Comparison of ENCODE assay signal across 8 mouse cellular contexts in genomic region chr6:52174968-52175751, GRCm38 (mm10). TPM values are rescaled to one million over a fixed set of nuclear protein-coding genes. Genes with fewer than 3 reads are reported as not detected.
DNase-seq lines count a peak whose midpoint lies in the region; ATAC-seq lines count a peak whose summit lies in the region.

No protein-coding gene starts in this region.

- H3K27ac ChIP-seq in midbrain, embryonic 11.5 days (ENCODE audit: low read depth, low read length), result no peak overlapping the region
- no peak overlapping the region for H3K27ac ChIP-seq in midbrain, embryonic 13.5 days
- H3K27ac ChIP-seq in hindbrain, embryonic 12.5 days, result peak overlapping the region; percentile 98
- H3K27ac ChIP-seq in limb, embryonic 15.5 days, result peak overlapping the region; percentile 38; the same call in 1 of the 2 replicates

- no peak overlapping the region for H3K9ac ChIP-seq in midbrain, embryonic 11.5 days (ENCODE audit: low read length)
- H3K9ac ChIP-seq in midbrain, embryonic 13.5 days (replicated peaks), result no peak overlapping the region
- peak overlapping the region; percentile 89 for H3K9ac ChIP-seq in hindbrain, embryonic 12.5 days
- H3K9ac ChIP-seq in limb, embryonic 15.5 days, result peak overlapping the region; percentile 27; the same call in 1 of the 2 replicates

- H3K4me2 ChIP-seq in midbrain, embryonic 11.5 days, result no peak overlapping the region
- H3K4me2 ChIP-seq in midbrain, embryonic 13.5 days (replicated peaks), result no peak overlapping the region
- peak overlapping the region; percentile 88 for H3K4me2 ChIP-seq in hindbrain, embryonic 12.5 days (replicated peaks)
- peak overlapping the region; percentile 53 for H3K4me2 ChIP-seq in limb, embryonic 15.5 days

- no peaks in the 10 kb centered on the region for H3K9me3 ChIP-seq in midbrain, embryonic 11.5 days (ENCODE audit: control insufficient read depth, low read length)
- no peaks in the 10 kb centered on the region for H3K9me3 ChIP-seq in midbrain, embryonic 13.5 days
- H3K9me3 ChIP-seq in hindbrain, embryonic 12.5 days (replicated peaks), result no peaks in the 10 kb centered on the region
- no peaks in the 10 kb centered on the region for H3K9me3 ChIP-seq in limb, embryonic 15.5 days

- H3K27me3 ChIP-seq in midbrain, embryonic 11.5 days (ENCODE audit: control insufficient read depth, insufficient read depth, low read length), result peaks cover 98% of the 10 kb centered on the region
- peaks cover 99% of the 10 kb centered on the region for H3K27me3 ChIP-seq in midbrain, embryonic 13.5 days
- H3K27me3 ChIP-seq in hindbrain, embryonic 12.5 days, result peaks cover 95% of the 10 kb centered on the region
- peaks cover 78% of the 10 kb centered on the region for H3K27me3 ChIP-seq in limb, embryonic 15.5 days

- no peaks in the 10 kb centered on the region for H3K36me3 ChIP-seq in midbrain, embryonic 11.5 days (ENCODE audit: control insufficient read depth, insufficient read depth, low read length)
- H3K36me3 ChIP-seq in midbrain, embryonic 13.5 days, result no peaks in the 10 kb centered on the region
- no peaks in the 10 kb centered on the region for H3K36me3 ChIP-seq in hindbrain, embryonic 12.5 days
- H3K36me3 ChIP-seq in limb, embryonic 15.5 days, result 0 out of 2 replicates have a peak, but pooled peaks cover under 1% of the 10 kb centered on the region

- DNase-seq in midbrain, embryonic 11.5 days (ENCODE audit: low spot score, missing footprints), result peak; percentile 96
- peak; percentile 47 for DNase-seq in testis, postnatal 10 days (ENCODE audit: low spot score)
- no peak for DNase-seq in thymus, postnatal 10 days (ENCODE audit: low spot score in 2 of 2)
- no peak for DNase-seq in left cerebral cortex, adult 9 months (ENCODE audit: low spot score in 2 of 2)
- no peak for DNase-seq in cerebellum, adult 9-10 months

- ATAC-seq in midbrain, embryonic 11.5 days (ENCODE audit: low FRiP score), result no peak
- no peak for ATAC-seq in midbrain, embryonic 13.5 days
- ATAC-seq in hindbrain, embryonic 12.5 days (ENCODE audit: low FRiP score), result peak; percentile 39
- no peak for ATAC-seq in limb, embryonic 15.5 days (ENCODE audit: insufficient number of reproducible peaks, low FRiP score, low TSS enrichment, low read depth)

- peaks cover 3% of the 10 kb centered on the region; the same call in 1 of the 2 replicates for H3K4me1 ChIP-seq in midbrain, embryonic 11.5 days (ENCODE audit: control insufficient read depth, insufficient read depth, low read length)
- H3K4me1 ChIP-seq in midbrain, embryonic 13.5 days (replicated peaks), result peaks cover 7% of the 10 kb centered on the region
- H3K4me1 ChIP-seq in hindbrain, embryonic 12.5 days, result peaks cover 24% of the 10 kb centered on the region
- H3K4me1 ChIP-seq in limb, embryonic 15.5 days, result peaks cover 54% of the 10 kb centered on the region

- H3K4me3 ChIP-seq in midbrain, embryonic 11.5 days (ENCODE audit: low read depth, low read length), result 0 out of 2 replicates have a peak overlapping the region, but pooled peaks have one; percentile 9
- H3K4me3 ChIP-seq in midbrain, embryonic 13.5 days (replicated peaks), result no peak overlapping the region
- peak overlapping the region; percentile 55 for H3K4me3 ChIP-seq in hindbrain, embryonic 12.5 days
- peak overlapping the region; percentile 39 for H3K4me3 ChIP-seq in limb, embryonic 15.5 days

- WGBS in midbrain, embryonic 11.5 days, result under 1% methylated on average over 40 of the region's 41 CpGs
- under 1% methylated on average over 41 of the region's 41 CpGs for WGBS in midbrain, embryonic 13.5 days
- WGBS in hindbrain, embryonic 12.5 days, result under 1% methylated on average over 41 of the region's 41 CpGs
- 15% methylated on average over 40 of the region's 41 CpGs for WGBS in limb, embryonic 15.5 days

RNA-seq across cellular contexts. Expression of gene 5730596B20Rik, which starts 2.1 kb away (rescaled TPM):
- polyA plus RNA-seq in midbrain, embryonic 11.5 days (2014; fragmentation: Nextera tagmentation; extraction: Ambion mirVana), result not detected in 2 replicates
- polyA plus RNA-seq in midbrain, embryonic 13.5 days (2015; fragmentation: Nextera tagmentation; extraction: Ambion mirVana), result not detected in 2 replicates
- 5.6 and 6.9 TPM in 2 replicates for polyA plus RNA-seq in hindbrain, embryonic 12.5 days (2016; fragmentation: Nextera tagmentation; extraction: Ambion mirVana)
- polyA plus RNA-seq in limb, embryonic 15.5 days (2015; fragmentation: Nextera tagmentation; extraction: Ambion mirVana), result 0.10 and 0.26 TPM in 2 replicates

RNA-seq across cellular contexts. Expression of gene Hoxa2, which starts 10.5 kb away (rescaled TPM):
- 0.14 and 0.26 TPM in 2 replicates for polyA plus RNA-seq in midbrain, embryonic 11.5 days (2014; fragmentation: Nextera tagmentation; extraction: Ambion mirVana)
- 0.18 TPM in 1 of 2 replicates, not detected in the other for polyA plus RNA-seq in midbrain, embryonic 13.5 days (2015; fragmentation: Nextera tagmentation; extraction: Ambion mirVana)
- polyA plus RNA-seq in hindbrain, embryonic 12.5 days (2016; fragmentation: Nextera tagmentation; extraction: Ambion mirVana), result 52.2 and 70.1 TPM in 2 replicates
- polyA plus RNA-seq in limb, embryonic 15.5 days (2015; fragmentation: Nextera tagmentation; extraction: Ambion mirVana), result 0.59 and 0.76 TPM in 2 replicates

RNA-seq across cellular contexts. Expression of gene Hoxa4, which starts 16.4 kb away (rescaled TPM):
- not detected in 2 replicates for polyA plus RNA-seq in midbrain, embryonic 11.5 days (2014; fragmentation: Nextera tagmentation; extraction: Ambion mirVana)
- polyA plus RNA-seq in midbrain, embryonic 13.5 days (2015; fragmentation: Nextera tagmentation; extraction: Ambion mirVana), result not detected in 2 replicates
- polyA plus RNA-seq in hindbrain, embryonic 12.5 days (2016; fragmentation: Nextera tagmentation; extraction: Ambion mirVana), result 6.9 and 12.5 TPM in 2 replicates
- 0.52 and 0.63 TPM in 2 replicates for polyA plus RNA-seq in limb, embryonic 15.5 days (2015; fragmentation: Nextera tagmentation; extraction: Ambion mirVana)

RNA-seq across cellular contexts. Expression of gene Hoxa1, which starts 17.0 kb away (rescaled TPM):
- 0.53 and 0.63 TPM in 2 replicates for polyA plus RNA-seq in midbrain, embryonic 11.5 days (2014; fragmentation: Nextera tagmentation; extraction: Ambion mirVana)
- 0.07 and 0.09 TPM in 2 replicates for polyA plus RNA-seq in midbrain, embryonic 13.5 days (2015; fragmentation: Nextera tagmentation; extraction: Ambion mirVana)
- 2.1 and 3.2 TPM in 2 replicates for polyA plus RNA-seq in hindbrain, embryonic 12.5 days (2016; fragmentation: Nextera tagmentation; extraction: Ambion mirVana)
- polyA plus RNA-seq in limb, embryonic 15.5 days (2015; fragmentation: Nextera tagmentation; extraction: Ambion mirVana), result 0.52 and 0.68 TPM in 2 replicates

RNA-seq across cellular contexts. Expression of gene Hoxa5, which starts 29.2 kb away (rescaled TPM):
- polyA plus RNA-seq in midbrain, embryonic 11.5 days (2014; fragmentation: Nextera tagmentation; extraction: Ambion mirVana), result not detected in 2 replicates
- polyA plus RNA-seq in midbrain, embryonic 13.5 days (2015; fragmentation: Nextera tagmentation; extraction: Ambion mirVana), result 0.08 and 0.17 TPM in 2 replicates
- 53.4 and 82.9 TPM in 2 replicates for polyA plus RNA-seq in hindbrain, embryonic 12.5 days (2016; fragmentation: Nextera tagmentation; extraction: Ambion mirVana)
- 1.7 and 2.1 TPM in 2 replicates for polyA plus RNA-seq in limb, embryonic 15.5 days (2015; fragmentation: Nextera tagmentation; extraction: Ambion mirVana)

Comparison
In these comparisons a context has a peak if more than half of its experiments do, and no peak if none do; other contexts are left out.
1. DNase-seq: peak in midbrain, embryonic 11.5 days (single experiment) and testis, postnatal 10 days (single experiment); none in thymus, postnatal 10 days (0 of 2), left cerebral cortex, adult 9 months (0 of 2) and cerebellum, adult 9-10 months (single experiment).
2. H3K27ac ChIP-seq: peak in hindbrain, embryonic 12.5 days (single experiment) and limb, embryonic 15.5 days (single experiment); none in midbrain, embryonic 11.5 days (single experiment) and midbrain, embryonic 13.5 days (single experiment).
3. H3K4me2 ChIP-seq: peak in hindbrain, embryonic 12.5 days (single experiment) and limb, embryonic 15.5 days (single experiment); none in midbrain, embryonic 11.5 days (single experiment) and midbrain, embryonic 13.5 days (single experiment).
4. H3K9ac ChIP-seq: peak in hindbrain, embryonic 12.5 days (single experiment) and limb, embryonic 15.5 days (single experiment); none in midbrain, embryonic 11.5 days (single experiment) and midbrain, embryonic 13.5 days (single experiment).
5. RNA of gene Hoxa2, which starts 10.5 kb away (polyA plus RNA-seq): 52.2 to 70.1 TPM in hindbrain, embryonic 12.5 days; 0.59 to 0.76 TPM in limb, embryonic 15.5 days, 0.14 to 0.26 TPM in midbrain, embryonic 11.5 days and 0.18 TPM in midbrain, embryonic 13.5 days; every median in the first group is over 10 times any median in the second.